Mouse (Mus musculus): ENCODE measurements at regions not wholly inside any gene's neighbourhood (a gene's known extent, or its start where the extent isn't known, plus 50 kb on each side); places are given as distances from the start of the nearest gene placed in this dataset.

GRCm38 (mm10) chr9:30376908-30377307 is 50.0 kb upstream of the Snx19 start:
- no peak for TF ChIP-seq POLR2A (IDR thresholded peaks at IDR 0.05; ENCODE audit: low read depth, low read length)
- no peak for TF ChIP-seq CTCF (conservative IDR thresholded peaks at IDR 0.05; ENCODE audit: insufficient read depth, insufficient read length, low read depth, low read length)

All from kidney, adult 2 months (tissue).